Mouse (Mus musculus): ENCODE results near the gene Otx2. TPM values are rescaled to one million over a fixed set of nuclear protein-coding genes. Genes with fewer than 3 reads are reported as not detected.

The Otx2 gene
- polyA plus RNA-seq (2017; shearing (Covaris generic)): under 1 TPM in 1 of 2 experiments, not detected in 1; 0.28 TPM

GRCm38 (mm10) chr14:48673541-48673940 is at the start of gene Otx2:
TSS of gene Otx2 (minus strand) at chr14:48673819.

Other genes with a start within 250 kb of the Otx2 start
- 10 to 100 TPM; 29.1 to 34.9 TPM for gene Tmem260, start 227.7 kb downstream of the Otx2 start, polyA plus RNA-seq (2017; shearing (Covaris generic))

Data from activated CD4-positive, CD25-positive, alpha-beta regulatory T cell (primary cell).